Mouse (Mus musculus) heart, embryonic 10.5 days (tissue): ENCODE results near the gene Atp2b4. TPM values are rescaled to one million over a fixed set of nuclear protein-coding genes. Genes with fewer than 3 reads are reported as not detected.
"Not testable (repeated sequence)": the region's sequence is repeated elsewhere in the genome, so short reads cannot be mapped to it uniquely, and the experiment has no call there.

Experiments
- DNase-seq: peaks from one replicate; pipeline ENCODE4 v3.0.0-alpha.2; 2017; ENCODE audit warnings: low spot score
- H3K27ac ChIP-seq: fragments of 300-500 bp; sonication (generic); 2 replicates; pipeline ENCODE4 v1.5.1; 2016; ENCODE audit warnings: mild to moderate bottlenecking
- H3K27me3 ChIP-seq: fragments of 300-500 bp; sonication (generic); 2 replicates; pipeline ENCODE4 v1.6.1; 2016; ENCODE audit warnings: mild to moderate bottlenecking; ENCODE audit not compliant: poor library complexity, insufficient read depth, severe bottlenecking
- H3K36me3 ChIP-seq: fragments of 300-500 bp; sonication (generic); 2 replicates; pipeline ENCODE4 v1.6.1; 2016; ENCODE audit warnings: mild to moderate bottlenecking, moderate library complexity
- H3K4me1 ChIP-seq: fragments of 300-500 bp; sonication (generic); 2 replicates; pipeline ENCODE4 v1.6.1; 2016; ENCODE audit warnings: mild to moderate bottlenecking
- H3K4me3 ChIP-seq: fragments of 300-500 bp; sonication (generic); 2 replicates; pipeline ENCODE4 v1.5.1; 2016; ENCODE audit warnings: mild to moderate bottlenecking, moderate library complexity
- H3K9me3 ChIP-seq: fragments of 300-500 bp; sonication (generic); 2 replicates; pipeline ENCODE4 v1.6.1; 2016; ENCODE audit warnings: mild to moderate bottlenecking, moderate library complexity
- WGBS: fragments of 180-500 bp; shearing (Covaris S2); methylation state at CpG from one replicate; pipeline ENCODE4 v1.1.7; 2016; 5-methylcytosine and 5-hydroxymethylcytosine counted together
- polyA plus RNA-seq: library from polyadenylated mRNA; unstranded; fragments of >200 nt; fragmentation: Nextera tagmentation; extraction: Ambion mirVana; gene quantifications from 2 replicates; pipeline ENCODE4 v1.2.1, GENCODE M21; 2016

Gene Atp2b4
- polyA plus RNA-seq, 1 experiment from 2014 or later = 15.2 TPM

- H3K27ac ChIP-seq = no peak overlapping the region
- no peaks in the 10 kb centered on the region for H3K27me3 ChIP-seq
- 73% methylated on average over 12 of the region's 12 CpGs for WGBS
- DNase-seq = no peak
- H3K9me3 ChIP-seq = no peaks in the 10 kb centered on the region
- H3K4me3 ChIP-seq = no peak overlapping the region
- no peaks in the 10 kb centered on the region for H3K36me3 ChIP-seq
- no peaks in the 10 kb centered on the region for H3K4me1 ChIP-seq
Observed at GRCm38 (mm10) chr1:133670190-133670589, 130.7 kb downstream of the Atp2b4 start.

- DNase-seq = no peak
- Histone ChIP-seq H3K9me3 (no peaks in the 10 kb centered on the region), H3K4me3 (no peak overlapping the region), H3K27me3 (no peaks in the 10 kb centered on the region), H3K36me3 (no peaks in the 10 kb centered on the region), H3K27ac (no peak overlapping the region), H3K4me1 (peaks cover 6% of the 10 kb centered on the region; the same call in 1 of the 2 replicates)
- WGBS = 84% methylated on average over 3 of the region's 3 CpGs
Observed at GRCm38 (mm10) chr1:133668618-133669017, 132.2 kb downstream of the Atp2b4 start.

- H3K36me3 ChIP-seq = no peaks in the 10 kb centered on the region
- no peaks in the 10 kb centered on the region for H3K27me3 ChIP-seq
- DNase-seq = no peak
- no peak overlapping the region for H3K27ac ChIP-seq
- no peak overlapping the region for H3K4me3 ChIP-seq
- H3K4me1 ChIP-seq = peaks cover 13% of the 10 kb centered on the region; the same call in 1 of the 2 replicates
- 50% methylated on average over 7 of the region's 7 CpGs for WGBS
- no peaks in the 10 kb centered on the region for H3K9me3 ChIP-seq
Observed at GRCm38 (mm10) chr1:133667721-133668120, 133.1 kb downstream of the Atp2b4 start.

GRCm38 (mm10) chr1:133665713-133666112 lies 135.1 kb downstream of the Atp2b4 start:
- H3K9me3 ChIP-seq, H3K36me3 ChIP-seq, DNase-seq, H3K4me3 ChIP-seq, H3K27ac ChIP-seq, H3K27me3 ChIP-seq: not testable (repeated sequence)
- WGBS = 84% methylated on average over 8 of the region's 8 CpGs
- H3K4me1 ChIP-seq = peaks cover 13% of the 10 kb centered on the region; the same call in 1 of the 2 replicates

- 71% methylated on average over 11 of the region's 11 CpGs for WGBS
- Histone ChIP-seq H3K36me3 (peaks cover 3% of the 10 kb centered on the region), H3K4me1 (peaks cover 19% of the 10 kb centered on the region), H3K4me3 (no peak overlapping the region), H3K27me3 (no peaks in the 10 kb centered on the region), H3K27ac (peak overlapping the region; percentile 82), H3K9me3 (no peaks in the 10 kb centered on the region)
- DNase-seq = no peak
Observed at GRCm38 (mm10) chr1:133664203-133664970, 136.5 kb downstream of the Atp2b4 start.

GRCm38 (mm10) chr1:133663427-133663826 lies 137.4 kb downstream of the Atp2b4 start:
- peaks cover 29% of the 10 kb centered on the region for H3K4me1 ChIP-seq
- no peaks in the 10 kb centered on the region for H3K27me3 ChIP-seq
- peak overlapping the region; percentile 82 for H3K27ac ChIP-seq
- WGBS = 58% methylated on average over 4 of the region's 4 CpGs
- DNase-seq = no peak
- peaks cover 13% of the 10 kb centered on the region for H3K36me3 ChIP-seq
- no peak overlapping the region for H3K4me3 ChIP-seq
- H3K9me3 ChIP-seq = no peaks in the 10 kb centered on the region

GRCm38 (mm10) chr1:133662941-133663340 lies 137.9 kb downstream of the Atp2b4 start:
- 91% methylated on average over 7 of the region's 7 CpGs for WGBS
- peaks cover 34% of the 10 kb centered on the region for H3K4me1 ChIP-seq
- H3K27ac ChIP-seq = peak overlapping the region; percentile 82
- H3K36me3 ChIP-seq = peaks cover 17% of the 10 kb centered on the region
- H3K4me3 ChIP-seq = no peak overlapping the region
- DNase-seq = no peak
- H3K9me3 ChIP-seq = no peaks in the 10 kb centered on the region
- no peaks in the 10 kb centered on the region for H3K27me3 ChIP-seq

GRCm38 (mm10) chr1:133661203-133661933 lies 139.5 kb downstream of the Atp2b4 start, which contains the start of gene Gm38394:
Gene Gm38394 (minus strand): TSS chr1:133661318.
- peak; percentile 98 for DNase-seq
- WGBS = 3% methylated on average over 26 of the region's 26 CpGs
- H3K4me3 ChIP-seq = peak within 1 kb of the TSS; percentile 76
- H3K27me3 ChIP-seq = no peaks in the 10 kb centered on the region
- H3K9me3 ChIP-seq = no peaks in the 10 kb centered on the region
- peaks cover 49% of the 10 kb centered on the region for H3K4me1 ChIP-seq
- H3K27ac ChIP-seq = peak within 1 kb of the TSS; percentile 97
- H3K36me3 ChIP-seq = peaks cover 33% of the 10 kb centered on the region

- WGBS = under 1% methylated on average over 37 of the region's 41 CpGs
- H3K4me1 ChIP-seq = peaks cover 50% of the 10 kb centered on the region
- H3K36me3 ChIP-seq = peaks cover 35% of the 10 kb centered on the region
- no peaks in the 10 kb centered on the region for H3K9me3 ChIP-seq
- H3K4me3 ChIP-seq = peak within 1 kb of the TSS; percentile 76
- peak within 1 kb of the TSS; percentile 97 for H3K27ac ChIP-seq
- peak; percentile 91 for DNase-seq
- no peaks in the 10 kb centered on the region for H3K27me3 ChIP-seq
Observed at GRCm38 (mm10) chr1:133660466-133661202, 140.2 kb downstream of the Atp2b4 start, which contains the start of gene Zbed6. Gene Zbed6 (minus strand): TSS chr1:133660885.

GRCm38 (mm10) chr1:133658878-133659277 lies 142.0 kb downstream of the Atp2b4 start:
- peaks cover 47% of the 10 kb centered on the region for H3K4me1 ChIP-seq
- DNase-seq = no peak
- peaks cover 40% of the 10 kb centered on the region for H3K36me3 ChIP-seq
- H3K9me3 ChIP-seq = no peaks in the 10 kb centered on the region
- H3K4me3 ChIP-seq = no peak overlapping the region
- whole genome bisulfite sequencing = 94% methylated on average over 3 of the region's 3 CpGs
- H3K27me3 ChIP-seq = no peaks in the 10 kb centered on the region
- no peak overlapping the region for H3K27ac ChIP-seq

- Histone ChIP-seq H3K27me3 (no peaks in the 10 kb centered on the region), H3K4me1 (peaks cover 37% of the 10 kb centered on the region), H3K9me3 (no peaks in the 10 kb centered on the region), H3K36me3 (peaks cover 50% of the 10 kb centered on the region), H3K27ac (no peak overlapping the region), H3K4me3 (no peak overlapping the region)
- no peak for DNase-seq
- WGBS = 62% methylated on average over 5 of the region's 5 CpGs
Observed at GRCm38 (mm10) chr1:133656811-133657210, 144.0 kb downstream of the Atp2b4 start.

GRCm38 (mm10) chr1:133653033-133653432 lies 147.8 kb downstream of the Atp2b4 start:
- no peak overlapping the region for H3K27ac ChIP-seq
- no peaks in the 10 kb centered on the region for H3K9me3 ChIP-seq
- no peak for DNase-seq
- 97% methylated on average over 1 of the region's 1 CpGs for WGBS
- H3K36me3 ChIP-seq = peaks cover 51% of the 10 kb centered on the region
- peaks cover 17% of the 10 kb centered on the region; the same call in 1 of the 2 replicates for H3K4me1 ChIP-seq
- H3K4me3 ChIP-seq = no peak overlapping the region
- no peaks in the 10 kb centered on the region for H3K27me3 ChIP-seq
